In the genomic region with DNA sequence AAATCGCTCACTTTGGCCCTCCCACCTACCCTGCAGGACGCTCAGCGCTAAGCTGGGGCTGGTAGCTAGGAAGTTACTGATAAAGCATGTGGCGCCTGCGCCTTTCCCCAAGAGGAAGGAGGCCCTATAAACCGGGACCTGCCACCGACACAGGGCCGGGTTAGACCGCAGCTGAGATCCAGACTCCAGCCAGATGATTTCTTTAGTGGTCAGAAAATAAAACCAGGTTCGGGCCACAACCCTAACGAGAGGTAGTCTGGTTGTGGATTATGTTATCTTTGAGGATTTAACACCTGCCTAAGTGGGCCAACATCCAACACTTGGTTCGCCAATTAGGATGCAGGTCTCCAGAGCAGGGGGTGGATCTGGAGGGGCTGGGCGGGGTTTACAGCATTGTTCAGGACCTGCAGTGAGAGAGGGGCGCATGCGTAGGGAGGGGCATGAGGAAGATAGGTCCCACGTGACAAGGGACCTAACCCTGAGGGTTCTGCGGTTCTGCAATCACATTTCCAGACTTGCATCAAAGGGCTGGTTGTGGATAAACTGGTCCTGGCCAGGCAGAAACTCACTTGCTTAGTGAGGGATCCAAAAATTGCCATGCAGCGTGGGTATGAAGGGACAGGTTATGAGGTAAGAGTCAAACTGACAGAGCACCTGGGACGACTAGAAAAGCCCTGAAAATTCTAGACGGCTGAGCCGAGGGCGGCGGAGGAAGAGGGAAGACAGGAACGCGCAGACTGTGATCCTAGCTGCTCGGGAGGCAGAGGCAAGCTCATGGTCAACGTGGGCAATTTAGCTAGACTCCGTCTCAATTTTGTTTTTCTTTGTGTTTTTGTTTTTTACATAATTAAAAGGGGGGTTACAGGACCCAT, we compare ENCODE assay signal across 8 mouse cellular contexts. TPM values are rescaled to one million over a fixed set of nuclear protein-coding genes. Genes with fewer than 3 reads are reported as not detected.
DNase-seq lines count a peak whose midpoint lies in the region; ATAC-seq lines count a peak whose summit lies in the region.

A gene (minus strand): TSS at position 334 of the 872 bp plus-strand sequence.

- peak; percentile 93 for DNase-seq in adrenal gland, postnatal 10 days
- peak; percentile 94 for DNase-seq in embryo, embryonic 9.5 days (ENCODE audit: extremely low spot score)
- DNase-seq in gonadal fat pad, adult 2 months (ENCODE audit: low read depth): peak; percentile 99
- DNase-seq in left cerebral cortex, postnatal 25 days (ENCODE audit: low spot score in 2 of 2): peak; percentile 94 to 98
- DNase-seq in mesoderm, embryonic 11.5 days (ENCODE audit: low read depth, low spot score): peak; percentile 96
- DNase-seq in right cerebral cortex, postnatal 36 days (ENCODE audit: low spot score in 2 of 2): peak; percentile 94 to 97
- peak; percentile 84 to 92 for DNase-seq in urinary bladder, postnatal 4 days (ENCODE audit: low spot score in 2 of 2)

- intact Hi-C loops in left cerebral cortex, postnatal 25 days (cut with DNase I): no loop called here

- peak; percentile 89 for ATAC-seq in intestine, embryonic 16.5 days

- peak within 1 kb of the TSS; percentile 93 for H3K4me2 ChIP-seq in intestine, embryonic 16.5 days (ENCODE audit: low read depth, low read length)

- H3K4me3 ChIP-seq in intestine, embryonic 16.5 days (ENCODE audit: low read length): peak within 1 kb of the TSS; percentile 68

- H3K9me3 ChIP-seq in intestine, embryonic 16.5 days (ENCODE audit: control insufficient read depth, low read length): no peaks in the 10 kb centered on the region

- H3K27ac ChIP-seq in intestine, embryonic 16.5 days (ENCODE audit: low read length): peak within 1 kb of the TSS; percentile 94

- peak within 1 kb of the TSS; percentile 83 for H3K9ac ChIP-seq in intestine, embryonic 16.5 days (ENCODE audit: low read depth, low read length)

- 0% methylated on average over 28 of the region's 28 CpGs for WGBS in intestine, embryonic 16.5 days

- H3K4me1 ChIP-seq in intestine, embryonic 16.5 days (ENCODE audit: control insufficient read depth, insufficient read depth, low read length): peaks cover 22% of the 10 kb centered on the region

- H3K27me3 ChIP-seq in intestine, embryonic 16.5 days (replicated peaks; ENCODE audit: control insufficient read depth, insufficient read depth, low read length): peaks cover 5% of the 10 kb centered on the region

- H3K36me3 ChIP-seq in intestine, embryonic 16.5 days (ENCODE audit: control insufficient read depth, insufficient read depth, low read length): no peaks in the 10 kb centered on the region

RNA-seq across cellular contexts. Expression of the gene that starts here (rescaled TPM):
- 1 to 10 TPM; 3.8 to 6.2 TPM for total RNA-seq in adrenal gland, postnatal 10 days (2021)
- 22.1 and 30.3 TPM in 2 replicates for polyA plus RNA-seq in gonadal fat pad, adult 2 months (2012; rRNA removed)
- 15.9 and 18.0 TPM in 2 replicates for polyA plus RNA-seq in intestine, embryonic 16.5 days (2015; fragmentation: Nextera tagmentation; extraction: Ambion mirVana)
- 1 to 10 TPM; 7.0 to 8.3 TPM for total RNA-seq in left cerebral cortex, postnatal 25 days (2021)

Comparison
In these comparisons a context has a peak if more than half of its experiments do, and no peak if none do; other contexts are left out.
1. Peak in every context shown above with its lines: DNase-seq, ATAC-seq, H3K4me3 ChIP-seq and H3K27ac ChIP-seq.